Mouse (Mus musculus) CD4-positive, CD25-positive, alpha-beta regulatory T cell, adult 4 months (primary cell): ENCODE results near the gene Fam166a. TPM values are rescaled to one million over a fixed set of nuclear protein-coding genes. Genes with fewer than 3 reads are reported as not detected.
A peak's percentile ranks its signal among the peaks of the same experiment; 100 is the strongest.

Experiments
- ATAC-seq: one replicate; pipeline ENCODE4 v1.8.0; 2017
- polyA plus RNA-seq, 2 experiments: library from polyadenylated mRNA; unstranded; fragments of 100-300 nt; shearing (Covaris generic); gene quantifications; one replicate each; pipeline ENCODE4 v1.2.1; 2017

The Fam166a gene
- not detected for polyA plus RNA-seq

DNA sequence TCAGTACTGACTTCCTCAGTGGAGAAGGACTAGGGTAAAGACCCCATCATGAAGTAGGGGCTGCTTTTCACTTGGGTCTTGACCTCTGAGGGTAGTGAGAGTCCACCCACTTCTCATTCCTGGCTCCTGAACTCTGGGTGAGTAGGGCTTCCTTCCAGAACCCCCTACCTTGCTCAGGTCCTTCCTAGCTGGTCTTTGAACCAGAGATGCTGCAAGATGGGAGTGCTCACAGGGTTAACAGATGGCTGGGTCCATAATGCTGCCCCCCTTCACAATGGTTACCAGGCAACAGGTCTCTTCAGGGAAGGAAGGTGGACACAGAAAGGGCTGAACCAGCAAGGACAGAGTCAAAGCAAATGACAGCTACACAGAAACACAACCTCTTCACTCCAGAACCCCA lies at the start of gene Fam166a:
Fam166a (plus strand) TSS at position 301 of the 400 bp plus-strand sequence.
- no peak for ATAC-seq

DNA sequence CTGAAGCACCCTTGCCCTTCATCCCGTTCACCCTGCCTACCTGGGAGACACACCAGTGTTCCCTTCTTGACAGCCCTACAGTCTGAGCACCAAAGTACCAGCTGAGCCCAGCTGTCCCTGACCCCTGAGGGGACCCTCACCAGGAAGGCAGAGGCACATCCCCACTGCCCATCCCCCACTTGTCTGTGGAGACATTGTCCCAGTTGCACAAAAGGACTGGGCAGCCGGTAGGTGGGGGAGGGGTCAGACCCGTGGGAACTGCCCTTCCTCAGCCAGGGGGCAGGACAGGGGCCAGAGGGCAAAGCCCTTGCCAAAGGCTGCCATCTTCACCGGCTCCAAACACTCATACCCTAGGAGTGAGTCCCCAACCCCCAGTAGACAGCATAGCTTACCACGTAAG lies 48.8 kb upstream of the Fam166a start:
- no peak for ATAC-seq

DNA sequence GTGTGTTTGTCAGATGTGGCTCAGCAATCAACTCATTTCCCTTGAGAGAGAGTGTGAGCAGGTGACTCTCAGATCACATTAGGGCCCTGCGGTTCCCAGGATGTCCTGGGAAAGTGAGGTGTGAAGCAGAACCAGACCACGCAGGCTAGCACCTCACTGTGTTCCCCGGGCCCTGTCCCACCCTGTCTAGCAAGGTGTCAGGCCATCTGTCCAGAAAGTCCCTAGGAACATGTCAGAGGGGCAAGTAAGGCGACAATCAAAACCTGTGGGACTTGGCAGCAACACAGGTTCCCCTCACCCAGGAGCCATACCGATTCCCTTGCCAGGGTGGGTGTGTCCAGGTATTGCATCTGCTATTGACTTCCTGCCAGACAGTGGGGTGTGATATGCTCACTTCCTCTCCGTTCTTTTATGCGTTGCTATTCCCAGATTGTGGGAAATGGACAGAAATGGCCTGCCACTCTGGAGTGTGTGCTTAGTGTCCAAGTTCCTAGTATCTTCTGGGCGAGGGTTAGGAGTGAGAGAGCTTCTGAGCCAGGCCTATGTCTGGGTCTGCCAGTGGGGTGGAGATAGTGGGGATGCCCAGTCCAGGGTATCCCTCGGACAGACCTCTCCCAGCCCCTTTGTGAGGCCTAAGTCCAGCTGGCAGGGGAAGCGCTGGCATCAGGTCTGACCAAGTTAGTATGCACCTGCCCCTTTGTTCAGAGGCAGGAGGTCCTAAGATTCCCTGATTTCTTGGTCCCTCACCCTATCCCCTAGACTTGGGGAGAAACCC lies 48.0 kb upstream of the Fam166a start:
- ATAC-seq: peak; percentile 64

DNA sequence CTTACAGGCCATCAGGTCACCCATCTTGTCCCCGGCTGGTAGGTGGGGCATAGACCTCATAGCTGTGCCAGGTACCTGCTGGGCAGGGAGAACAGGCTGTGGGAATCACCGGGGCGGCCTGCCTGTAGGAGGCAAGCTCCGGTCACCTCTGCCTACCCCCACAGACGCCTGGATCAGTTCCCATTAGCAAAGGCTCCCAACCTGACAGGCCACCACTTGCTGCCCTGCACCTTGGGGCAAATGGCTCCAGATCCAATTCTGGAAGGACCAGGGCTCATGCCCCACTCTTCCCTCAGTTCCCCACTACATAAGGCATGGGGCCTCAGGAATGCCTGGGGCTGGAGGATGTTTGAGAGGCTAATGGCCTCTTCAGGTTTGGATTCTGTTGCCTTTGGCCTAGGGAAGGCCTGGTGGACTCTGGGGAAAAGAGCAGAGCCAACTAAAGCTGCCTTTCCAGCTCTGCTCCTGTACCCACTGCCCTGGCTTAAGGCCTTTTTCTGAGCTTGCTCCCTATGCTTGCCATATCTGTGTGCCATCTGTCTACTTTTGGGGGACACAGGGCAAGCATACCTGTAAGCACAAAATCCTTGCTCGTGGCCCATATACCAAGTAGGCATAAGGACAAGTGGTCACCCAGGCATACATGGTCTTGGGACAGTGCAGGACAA lies 47.3 kb upstream of the Fam166a start:
- no peak for ATAC-seq

- ATAC-seq: no peak
These were observed 46.8 kb upstream of the Fam166a start for GRCm38 (mm10) chr2:25171769-25172153.

- ATAC-seq: no peak
These were observed 45.9 kb upstream of the Fam166a start for GRCm38 (mm10) chr2:25172629-25173028.

DNA sequence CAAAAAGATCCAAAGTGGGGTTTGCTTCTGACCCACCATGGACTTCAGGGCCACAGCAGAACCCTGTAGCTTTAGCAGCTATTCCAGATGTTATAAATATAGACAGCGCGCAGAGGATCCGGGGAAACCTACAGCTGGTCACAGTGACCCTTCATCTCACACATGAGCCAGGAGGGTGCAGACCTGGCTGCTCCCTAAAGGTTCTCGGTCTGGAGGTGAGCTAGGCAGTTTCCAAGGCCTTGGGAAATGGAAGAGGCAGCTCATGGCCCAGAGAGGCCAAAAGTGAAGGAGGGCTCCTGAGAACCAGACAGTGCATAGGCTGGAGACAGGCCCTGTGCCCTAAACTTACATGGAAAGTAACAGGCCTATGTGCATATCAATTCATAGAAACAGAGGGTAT lies 44.7 kb upstream of the Fam166a start:
- ATAC-seq: no peak

DNA sequence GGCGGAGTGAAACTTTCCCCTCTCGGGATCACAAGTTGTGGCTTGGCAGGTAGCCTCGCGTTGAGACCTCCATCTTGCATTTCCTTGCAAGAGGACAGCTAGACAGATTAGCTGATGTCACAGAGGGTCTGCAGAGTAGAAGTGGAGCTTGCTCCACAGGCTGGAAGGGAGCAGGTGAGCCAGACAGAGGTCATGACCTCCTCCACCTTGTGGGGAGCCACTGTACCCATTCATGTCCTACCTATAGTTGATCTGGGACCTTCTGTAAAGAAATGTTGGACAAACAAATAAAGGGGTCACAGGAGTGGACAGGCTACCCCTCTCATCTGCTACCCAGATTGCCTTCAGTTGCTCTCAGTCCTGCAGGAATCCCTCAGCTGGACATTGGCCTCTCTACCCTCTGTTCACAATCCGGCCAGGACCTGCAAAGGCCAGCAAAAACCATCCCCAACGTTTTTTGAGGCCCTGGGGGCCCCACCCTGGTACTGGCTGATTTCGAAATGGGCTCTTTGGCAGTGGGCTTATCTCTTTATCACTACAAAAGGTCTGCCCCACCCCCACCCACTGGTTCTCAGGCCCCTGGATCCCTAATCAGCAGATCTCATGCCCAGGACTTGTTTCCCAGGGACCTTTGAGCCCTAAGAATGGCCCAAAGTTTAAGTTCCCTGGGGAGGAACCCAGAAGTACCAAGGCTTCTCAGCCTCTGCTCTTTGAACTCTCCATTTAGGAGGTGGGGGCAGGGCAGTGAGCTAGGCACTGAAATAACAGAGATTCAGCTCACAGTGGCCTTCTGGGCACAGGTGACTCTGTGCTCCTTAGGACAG lies 43.5 kb upstream of the Fam166a start:
- no peak for ATAC-seq

GRCm38 (mm10) chr2:25175690-25176078 lies 42.9 kb upstream of the Fam166a start:
- no peak for ATAC-seq

- ATAC-seq: no peak
These were observed 42.0 kb upstream of the Fam166a start for GRCm38 (mm10) chr2:25176573-25176972.

DNA sequence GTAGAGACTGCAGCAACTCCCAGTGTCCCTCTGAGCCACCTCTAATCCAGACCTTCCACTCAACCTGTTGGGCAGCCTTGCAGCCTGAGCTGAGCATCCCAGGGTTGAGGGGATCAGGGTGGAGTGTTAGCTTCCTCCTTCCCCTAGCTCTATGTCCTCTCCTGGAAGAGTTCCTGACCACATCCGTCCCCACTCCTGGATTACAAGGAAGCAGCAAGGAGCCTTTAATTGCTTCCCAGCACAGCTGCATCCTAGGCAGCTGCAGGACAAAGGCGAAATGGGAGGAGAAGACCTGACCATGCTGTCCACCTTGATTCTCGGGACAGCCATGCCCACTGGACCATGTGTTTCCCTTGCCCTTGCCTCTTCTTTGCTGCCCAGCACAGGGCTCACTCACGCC lies 41.5 kb upstream of the Fam166a start:
- no peak for ATAC-seq

DNA sequence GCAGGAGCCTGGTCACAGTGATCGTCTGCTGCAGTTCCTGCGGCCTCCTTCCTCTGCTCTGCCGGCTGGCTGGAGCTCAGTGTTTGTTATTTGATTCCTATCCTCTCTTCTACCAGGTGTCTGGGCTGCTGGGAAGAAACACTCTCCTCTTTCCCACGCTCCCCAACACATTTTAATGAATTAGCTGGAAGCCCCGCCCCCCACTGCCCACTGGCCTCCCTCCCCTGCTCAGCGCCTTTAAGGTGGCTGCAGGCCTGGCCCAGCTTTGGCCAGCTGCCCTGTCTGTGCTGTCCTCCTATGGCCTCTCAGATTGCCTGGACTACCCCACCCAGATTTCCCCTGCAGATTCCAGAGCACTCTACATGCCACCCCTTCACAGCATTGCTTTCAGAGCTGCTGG lies 40.9 kb upstream of the Fam166a start:
- ATAC-seq: no peak

DNA sequence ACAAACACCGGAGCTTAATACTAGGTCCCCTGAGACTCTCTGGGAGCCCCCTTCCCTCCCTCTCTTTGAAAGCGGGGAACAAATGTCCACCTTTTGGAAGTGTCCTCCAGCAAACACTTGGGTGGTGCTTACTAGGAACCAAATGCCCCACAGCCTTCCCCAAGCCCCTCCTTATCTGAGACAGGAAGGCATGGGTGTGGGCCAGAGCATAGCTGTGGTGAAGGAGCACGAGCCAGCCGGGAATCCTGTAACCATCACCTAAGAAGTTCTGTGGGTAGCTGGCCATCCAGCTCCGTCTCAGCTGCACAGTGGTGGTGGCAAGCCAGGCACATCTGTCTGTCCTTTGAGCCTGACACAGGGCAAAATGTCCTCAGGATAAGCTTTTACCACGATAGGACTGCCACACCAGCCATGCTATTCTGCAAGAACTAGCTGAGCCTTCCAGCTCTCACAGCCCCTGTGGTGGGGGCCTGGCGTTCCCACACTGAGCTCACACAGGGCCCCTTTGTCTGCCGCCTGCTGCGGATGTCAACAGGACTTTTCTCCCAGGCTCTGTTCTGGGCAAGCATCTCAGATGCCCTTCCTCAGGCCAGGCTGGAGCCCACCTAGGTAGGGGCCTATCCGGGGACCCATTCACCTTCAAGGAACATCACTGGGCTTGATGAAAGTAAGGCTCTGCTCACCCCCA lies 40.1 kb upstream of the Fam166a start:
- ATAC-seq: no peak

DNA sequence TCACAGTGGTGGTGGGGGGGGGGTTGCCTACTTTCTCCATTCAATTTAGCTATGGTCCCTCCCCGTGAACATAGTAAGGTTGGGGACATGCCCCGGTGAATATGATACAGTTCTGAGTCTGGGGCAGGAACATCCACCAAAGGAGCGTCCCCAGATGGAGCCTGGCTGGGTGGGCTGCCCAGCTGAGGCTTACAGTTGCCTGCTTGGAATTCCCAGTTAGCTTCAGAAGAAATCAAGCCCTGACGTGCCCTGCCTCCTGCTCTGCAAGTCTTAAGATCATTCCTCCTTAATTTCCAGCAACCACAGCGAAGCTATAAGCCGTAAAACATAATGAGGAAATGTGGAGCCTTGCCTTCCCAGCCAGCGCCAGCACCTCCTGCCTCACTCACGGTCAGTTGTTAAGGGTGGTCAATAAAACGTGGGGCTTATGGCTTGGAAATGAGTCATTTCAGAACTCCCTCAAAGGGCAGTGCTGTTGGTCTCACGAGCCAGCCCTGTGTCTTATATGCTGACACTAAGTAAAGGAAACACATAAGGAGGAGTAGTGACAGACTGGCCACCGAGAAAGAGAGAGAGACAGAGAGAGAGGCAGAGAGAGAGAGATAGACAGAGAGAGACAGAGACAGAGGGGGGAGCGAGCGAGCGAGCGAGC lies 38.9 kb upstream of the Fam166a start:
- no peak for ATAC-seq

DNA sequence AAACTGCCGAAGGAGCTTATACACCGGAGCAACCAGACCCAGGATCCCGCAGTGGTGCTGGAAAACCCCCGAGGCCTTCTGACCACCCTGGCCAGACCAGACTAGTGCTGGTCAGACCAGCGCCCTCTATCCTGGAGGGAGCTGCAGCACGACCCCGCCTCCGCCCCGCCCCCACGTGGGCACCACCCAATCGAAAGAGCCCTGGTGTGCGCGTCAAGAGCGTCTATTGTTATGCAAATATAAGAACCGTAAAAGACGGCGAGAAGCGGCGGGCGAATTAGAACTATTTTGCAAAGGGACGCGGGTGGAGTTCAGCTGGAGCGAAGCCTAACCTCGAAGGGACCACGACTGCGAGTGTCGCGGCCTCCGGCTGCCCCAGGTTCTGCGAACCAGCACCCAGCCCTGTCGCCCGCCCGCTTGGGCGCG lies 38.1 kb upstream of the Fam166a start, which contains the start of gene Nrarp:
Nrarp (plus strand) TSS at position 281 of the 426 bp plus-strand sequence.
- ATAC-seq: peak; percentile 83

DNA sequence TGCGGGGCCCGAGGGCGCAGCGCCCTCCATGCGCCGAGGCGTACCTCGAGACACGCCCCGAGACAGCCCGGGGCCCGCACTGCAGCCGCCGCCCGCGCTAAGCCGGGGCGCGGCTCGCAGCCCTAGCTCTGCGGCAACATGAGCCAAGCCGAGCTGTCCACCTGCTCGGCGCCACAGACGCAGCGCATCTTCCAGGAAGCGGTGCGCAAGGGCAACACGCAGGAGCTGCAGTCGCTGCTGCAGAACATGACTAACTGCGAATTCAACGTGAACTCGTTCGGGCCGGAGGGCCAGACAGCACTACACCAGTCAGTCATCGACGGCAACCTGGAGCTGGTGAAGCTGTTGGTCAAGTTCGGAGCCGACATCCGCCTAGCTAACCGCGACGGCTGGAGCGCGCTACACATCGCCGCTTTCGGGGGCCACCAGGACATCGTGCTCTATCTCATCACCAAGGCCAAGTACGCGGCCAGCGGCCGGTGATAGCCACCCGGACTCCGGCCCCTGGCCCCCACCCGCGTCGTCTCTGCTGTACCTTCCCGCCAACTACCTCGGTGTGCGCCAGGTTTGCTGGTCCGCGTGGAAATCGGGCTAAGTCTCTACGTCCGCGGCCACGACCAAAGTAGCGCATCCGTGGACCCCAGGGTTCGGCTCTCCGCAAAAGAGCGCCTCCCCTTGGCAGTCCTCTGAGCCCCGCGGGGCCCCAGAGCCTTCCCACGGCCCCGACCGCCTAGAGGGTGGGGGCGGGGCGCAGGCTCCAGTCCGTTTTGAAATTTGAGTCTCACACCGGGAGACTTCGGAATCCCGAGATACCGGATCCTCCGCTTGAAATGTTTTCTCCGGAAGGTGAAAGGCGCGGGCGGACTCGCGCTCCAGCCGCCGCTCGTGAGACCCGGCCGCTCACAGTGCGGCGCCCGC lies 37.3 kb upstream of the Fam166a start:
- peak; percentile 44 for ATAC-seq

DNA sequence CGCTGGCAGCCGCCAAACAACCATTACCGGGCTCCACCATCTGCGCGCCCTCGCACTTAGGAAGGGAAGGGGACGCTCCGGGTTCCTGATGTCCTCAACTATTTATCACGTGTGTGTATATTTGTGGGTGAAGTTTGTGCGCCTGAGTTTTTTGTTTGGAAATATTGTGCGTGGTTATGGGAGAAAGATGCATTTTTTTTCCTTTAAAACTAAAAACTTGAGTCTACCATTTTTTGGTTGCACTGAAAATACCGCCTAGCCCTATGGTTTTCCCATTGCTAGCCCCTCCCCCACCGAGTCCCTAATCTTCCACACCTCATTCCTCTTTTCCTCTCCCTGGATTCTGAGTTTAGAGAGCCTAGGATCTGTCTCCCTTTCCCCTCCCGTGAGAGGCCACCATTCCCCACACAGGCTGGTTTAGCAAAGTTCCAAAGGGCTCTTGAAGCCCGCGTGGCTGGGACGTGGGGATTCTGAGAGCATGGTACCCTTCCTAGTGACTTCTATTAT lies 36.6 kb upstream of the Fam166a start:
- ATAC-seq: no peak

DNA sequence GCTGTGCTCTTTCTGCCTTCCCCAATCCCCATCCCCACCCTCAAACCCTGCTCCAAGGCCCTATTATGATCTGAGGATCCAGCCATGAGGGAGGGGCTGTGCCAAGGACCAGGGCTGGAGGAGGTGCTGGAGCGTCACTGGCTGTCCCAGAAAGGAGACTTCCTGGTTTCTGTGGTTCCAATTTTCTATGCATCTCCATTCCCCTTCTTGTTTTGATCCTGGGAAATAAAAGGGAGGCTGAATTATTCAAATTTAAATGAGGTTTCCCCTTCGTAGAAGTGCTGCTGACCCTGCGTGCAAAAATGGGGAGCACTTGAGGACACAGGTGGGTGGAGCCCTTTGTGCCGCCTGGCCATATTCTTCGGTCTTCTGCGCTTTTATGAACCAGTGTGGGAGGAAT lies 35.9 kb upstream of the Fam166a start:
- ATAC-seq: no peak

- no peak for ATAC-seq
These were observed 35.2 kb upstream of the Fam166a start for GRCm38 (mm10) chr2:25183336-25183735.

DNA sequence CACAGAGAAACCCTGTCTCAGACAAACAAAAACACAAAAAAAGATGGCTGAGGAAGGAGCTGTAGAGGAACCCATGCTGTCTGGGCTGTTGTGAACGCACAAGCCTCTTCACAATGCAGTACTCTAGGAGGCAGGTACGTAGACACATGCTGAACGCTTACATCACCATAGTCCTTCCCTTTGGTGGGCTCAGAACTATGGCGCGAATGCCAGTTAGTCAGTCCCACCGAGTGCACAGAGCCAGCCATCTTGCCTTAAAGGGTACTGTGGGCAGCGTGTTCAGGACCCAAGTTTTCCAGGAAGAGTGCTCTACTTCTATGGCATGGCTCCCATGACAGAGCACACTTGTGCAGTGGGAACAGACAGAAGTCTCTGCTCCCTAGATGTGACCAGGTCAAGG lies 34.0 kb upstream of the Fam166a start:
- ATAC-seq: no peak
